Mouse (Mus musculus) gastrocnemius, postnatal 36 days (tissue): Measurements from ENCODE around the gene Aebp1. TPM values are rescaled to one million over a fixed set of nuclear protein-coding genes. Genes with fewer than 3 reads are reported as not detected.

Experiments
- DNase-seq, 2 experiments: peaks; one replicate each; pipeline ENCODE4 v3.0.0; 2022
- intact Hi-C: fragments of 180-260 bp; cut with DNase I; formaldehyde crosslinking; loops from one replicate; pipeline ENCODE4 v1.15.1; 2025
- total RNA-seq, 2 experiments: library from RNA; stranded (reverse); gene quantifications; 2 replicates each; pipeline ENCODE4 v1.2.3; 2021

Gene Aebp1
- total RNA-seq, 2 experiments from 2014 or later: 28.2 to 55.2 TPM

DNA sequence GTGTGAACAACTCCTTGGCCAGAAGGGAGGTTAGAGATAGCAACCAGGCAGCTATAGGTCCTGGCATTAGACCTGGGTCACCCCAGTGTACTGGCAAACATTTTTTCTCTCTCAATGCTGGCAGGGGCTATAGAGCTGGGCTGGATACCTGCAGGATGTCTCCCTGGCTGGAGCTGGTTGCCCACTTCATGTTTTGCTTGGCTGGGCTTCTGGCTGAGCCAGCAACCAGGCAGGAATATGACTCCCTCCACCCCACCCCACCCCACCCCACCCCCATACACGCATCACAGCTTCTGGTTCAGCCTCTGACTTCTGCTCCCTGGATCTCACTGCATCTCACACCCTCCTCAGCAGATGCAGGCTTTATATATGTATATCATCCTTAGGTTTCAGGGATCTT is 9.4 kb upstream of the Aebp1 start:
- intact Hi-C loops: no loop called here

DNA sequence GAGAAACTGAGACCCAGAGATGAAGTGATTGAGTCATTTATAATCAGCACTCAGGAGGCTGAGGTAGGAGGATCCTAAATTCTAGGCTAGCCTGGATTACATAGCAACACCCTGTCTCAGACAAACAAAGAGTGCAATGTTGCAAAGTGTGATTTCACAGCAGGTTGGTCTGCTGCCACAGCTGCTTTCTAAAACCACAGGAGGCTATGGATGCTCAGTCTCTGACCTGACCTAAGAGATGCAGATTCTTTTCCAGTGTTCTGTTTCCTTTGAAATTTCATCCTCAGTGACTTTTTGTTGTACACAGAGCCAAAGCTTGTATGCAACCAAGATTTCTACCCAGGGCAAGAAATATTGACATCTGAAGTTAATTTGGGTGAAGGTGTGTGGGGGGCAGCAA is 6.3 kb upstream of the Aebp1 start:
- no peak for DNase-seq
- intact Hi-C loops: no loop called here

More for the DNA sequence above, 9.4 kb upstream of the Aebp1 start:
- DNase-seq: peak in 1 of 2 experiments; percentile 41

DNA sequence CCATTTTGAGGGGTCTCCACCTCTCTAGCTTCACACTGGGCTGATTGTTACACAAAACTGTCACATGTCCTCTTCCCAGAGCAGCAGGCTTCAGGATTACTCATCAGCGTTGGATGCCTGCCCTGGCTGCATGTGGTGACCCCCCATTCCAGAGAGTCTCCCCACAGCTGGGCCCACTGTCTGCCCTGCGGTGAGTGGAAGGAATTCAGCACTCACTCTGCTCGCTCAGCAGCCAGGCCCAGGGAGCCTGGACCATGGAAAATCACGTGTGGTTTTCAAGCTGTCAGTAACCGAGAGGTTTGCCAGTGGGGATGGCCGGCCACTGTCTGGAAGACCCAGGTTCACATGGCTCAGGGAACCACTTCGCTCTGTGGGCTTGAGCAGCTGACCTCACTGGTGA is 5.8 kb upstream of the Aebp1 start:
- DNase-seq: peak; percentile 63 to 68
- intact Hi-C loops: no loop called here

DNA sequence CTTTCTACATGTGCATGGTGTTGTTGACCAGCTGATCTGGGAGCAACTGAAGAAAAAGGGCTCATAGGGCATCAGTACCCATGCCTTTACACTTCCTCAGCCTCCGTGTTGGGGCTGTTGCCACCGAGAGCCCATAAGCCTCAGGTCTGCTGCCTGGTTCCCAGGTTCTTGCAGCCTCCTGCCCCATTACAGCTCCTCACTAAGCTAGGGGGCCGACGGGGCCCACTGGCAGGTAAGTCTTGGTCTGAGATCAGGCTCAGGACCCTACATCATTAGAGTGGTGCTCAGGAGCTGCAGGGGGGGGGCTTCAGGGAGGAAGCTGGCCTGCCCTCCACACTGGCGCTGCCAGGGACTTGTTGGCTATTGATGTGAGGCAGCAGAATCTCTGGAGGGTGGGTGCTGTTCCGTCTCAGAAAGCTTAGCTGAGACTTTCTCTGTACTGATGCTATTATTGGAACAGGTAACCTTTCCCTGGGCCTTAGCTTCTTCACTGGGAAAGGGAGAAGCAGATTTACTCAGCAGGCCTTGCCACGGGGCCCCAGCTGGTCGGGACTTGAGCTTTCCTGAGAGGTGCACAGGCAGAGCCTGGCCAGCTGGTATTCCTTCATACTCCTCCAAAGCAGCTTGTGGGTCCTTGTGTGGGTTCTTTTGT is 5.1 kb upstream of the Aebp1 start:
- no peak for DNase-seq
- intact Hi-C loops: no loop called here

DNA sequence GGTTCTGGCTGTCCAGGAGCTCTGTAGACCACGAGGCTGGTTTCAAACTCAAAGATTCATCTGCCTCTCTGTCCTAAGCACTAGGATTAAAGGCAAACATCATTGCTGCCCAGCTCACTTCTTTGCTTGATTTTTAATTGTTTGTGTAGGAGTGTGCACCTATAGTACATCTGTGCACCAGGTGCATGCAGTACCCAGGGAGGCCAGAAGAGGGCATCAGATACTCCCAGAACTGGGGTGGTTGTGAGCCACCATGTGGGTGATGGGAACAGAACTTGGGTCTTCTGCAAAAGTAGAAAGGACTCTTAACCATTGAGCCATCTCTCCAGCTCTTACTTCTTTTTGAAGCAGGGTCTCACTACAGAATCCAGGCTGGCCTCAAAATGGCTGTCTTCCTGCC is 3.0 kb upstream of the Aebp1 start:
- DNase-seq: no peak
- intact Hi-C loops: no loop called here

DNA sequence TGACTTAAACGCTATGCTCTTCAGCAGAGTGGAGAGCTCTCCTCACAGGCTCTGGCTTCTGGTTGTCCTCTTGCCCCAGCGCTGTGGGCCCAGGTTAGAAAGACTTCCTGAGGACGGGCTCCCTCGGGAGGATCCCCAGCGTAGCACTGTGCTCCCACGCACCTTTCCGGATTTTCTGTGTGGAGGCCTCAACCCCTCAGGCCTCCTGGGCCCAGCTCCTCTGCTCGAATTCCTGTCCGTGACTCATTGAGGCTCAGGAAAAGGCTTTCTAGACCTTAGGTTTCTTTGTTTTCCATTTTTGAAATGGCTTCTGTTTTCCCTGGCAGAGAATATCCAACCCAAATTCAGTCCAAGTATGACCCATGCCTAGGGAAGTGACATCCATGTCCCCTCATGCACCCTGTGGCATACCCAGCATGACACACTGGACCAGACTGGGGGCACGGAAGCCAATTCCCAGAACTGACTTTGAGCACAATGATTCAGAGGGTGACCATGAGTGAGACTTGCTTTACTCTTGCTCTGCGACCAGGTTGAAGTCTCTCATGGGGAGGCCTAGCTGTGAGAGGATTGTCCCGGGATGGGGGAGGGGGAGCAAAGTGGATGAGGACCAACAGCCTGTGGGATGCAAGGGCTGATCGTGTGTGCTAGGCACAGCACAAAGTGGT is 1.7 kb upstream of the Aebp1 start:
- intact Hi-C loops: no loop called here
- DNase-seq: no peak

DNA sequence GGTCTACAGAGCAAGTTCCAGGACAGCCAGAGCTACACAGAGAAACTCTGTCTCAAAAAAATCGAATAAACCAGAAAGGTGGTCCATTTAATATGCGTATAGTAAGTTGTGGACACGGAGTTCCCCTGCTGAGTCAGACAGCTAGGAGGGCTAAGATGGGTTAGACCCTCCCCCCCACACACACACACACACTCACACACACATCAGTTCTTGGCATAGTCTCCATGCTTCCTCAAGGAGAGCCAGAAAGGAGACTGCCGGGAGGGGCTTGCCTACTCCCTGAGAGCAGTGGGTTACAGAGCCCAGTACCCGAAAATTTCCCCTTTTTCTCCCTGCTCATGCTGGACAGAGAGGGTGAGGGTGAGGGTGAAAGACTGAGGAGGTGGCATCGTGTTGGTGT is 1.1 kb upstream of the Aebp1 start:
- intact Hi-C loops: no loop called here
- DNase-seq: no peak

DNA sequence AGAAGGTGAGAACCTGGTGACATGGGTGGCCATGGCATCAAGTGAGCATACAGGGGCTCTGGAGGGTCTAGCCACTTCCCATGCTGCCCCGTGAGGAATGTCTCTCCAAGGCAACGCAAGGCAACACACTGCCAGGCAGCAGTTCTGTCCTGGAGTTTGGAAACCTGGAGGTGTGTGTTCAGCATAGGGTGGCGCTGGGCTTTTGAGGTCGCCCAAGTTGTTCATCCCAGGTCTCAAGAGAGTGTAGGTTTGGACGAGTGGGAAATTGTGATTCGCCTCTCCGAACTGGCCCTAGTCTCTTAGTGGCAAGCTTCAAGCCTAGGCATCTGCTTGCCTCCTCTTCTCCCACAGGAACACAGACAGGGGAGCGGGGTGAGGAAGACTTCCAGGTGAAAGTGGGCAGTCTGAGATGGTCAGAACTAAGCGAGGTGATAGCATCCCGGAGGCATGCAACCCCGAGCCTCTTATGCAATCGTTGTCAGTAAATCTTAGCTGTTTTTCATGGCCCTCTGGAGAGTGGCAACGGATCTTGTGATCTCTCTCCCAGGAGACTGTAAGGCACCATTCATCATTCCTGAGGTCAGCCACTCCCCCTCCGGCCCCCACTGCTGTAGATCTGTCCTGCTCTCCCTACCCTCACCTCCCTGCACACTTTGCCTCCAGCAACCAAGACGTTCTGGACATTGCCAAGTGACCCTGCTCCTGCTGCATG is 803 bp downstream of the Aebp1 start:
- DNase-seq: peak in 1 of 2 experiments; percentile 37
- intact Hi-C loops: no loop called here

DNA sequence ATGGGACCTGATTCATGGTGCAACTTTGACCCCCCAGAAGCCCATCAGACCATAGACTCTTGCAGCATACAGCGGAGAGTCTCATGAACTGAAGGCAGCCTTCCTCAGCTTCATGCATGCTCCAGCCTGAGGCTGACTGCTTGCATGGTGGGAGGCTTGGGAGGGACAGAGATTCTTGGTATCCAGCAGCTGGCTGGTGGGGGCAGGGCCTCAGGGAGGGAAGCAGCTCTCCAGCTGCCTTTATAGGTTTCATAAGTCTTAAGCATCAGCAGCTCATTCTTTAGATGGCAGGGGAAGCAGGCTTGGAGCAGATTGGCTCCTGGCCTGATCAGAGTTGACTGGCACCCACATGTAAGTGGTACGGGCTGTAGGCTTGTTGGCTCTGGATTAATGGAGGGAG is 5.4 kb downstream of the Aebp1 start:
- intact Hi-C loops: no loop called here
- DNase-seq: no peak

DNA sequence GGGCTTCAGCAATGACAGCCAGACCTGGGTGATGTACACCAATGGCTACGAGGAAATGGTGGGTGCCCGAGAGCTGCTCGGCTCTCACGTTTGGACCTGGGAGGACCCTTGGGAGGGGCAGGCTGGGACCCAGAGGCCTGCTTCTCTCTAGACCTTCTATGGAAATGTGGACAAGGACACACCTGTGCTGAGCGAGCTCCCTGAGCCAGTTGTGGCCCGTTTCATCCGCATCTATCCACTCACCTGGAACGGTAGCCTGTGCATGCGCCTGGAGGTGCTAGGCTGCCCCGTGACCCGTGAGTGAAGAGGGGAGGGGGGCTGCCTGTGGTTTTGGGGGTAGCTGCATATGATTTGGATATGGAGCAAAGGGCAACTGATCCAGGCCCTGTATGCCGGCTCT is 6.6 kb downstream of the Aebp1 start:
- intact Hi-C loops: no loop called here
- no peak for DNase-seq

DNA sequence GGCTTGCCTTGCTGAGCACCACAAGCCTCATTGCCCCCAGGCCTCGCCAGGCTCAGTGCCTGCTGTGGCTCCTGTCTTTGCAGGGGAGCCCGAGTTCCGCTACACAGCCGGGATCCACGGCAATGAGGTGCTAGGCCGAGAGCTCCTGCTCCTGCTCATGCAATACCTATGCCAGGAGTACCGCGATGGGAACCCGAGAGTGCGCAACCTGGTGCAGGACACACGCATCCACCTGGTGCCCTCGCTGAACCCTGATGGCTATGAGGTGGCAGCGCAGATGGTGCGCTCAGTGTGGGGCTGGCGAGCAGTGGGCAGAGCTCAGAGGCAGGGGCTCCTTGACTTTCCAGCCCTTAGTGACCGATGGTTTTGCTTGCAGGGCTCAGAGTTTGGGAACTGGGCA is 7.6 kb downstream of the Aebp1 start:
- no peak for DNase-seq
- intact Hi-C loops: no loop called here

DNA sequence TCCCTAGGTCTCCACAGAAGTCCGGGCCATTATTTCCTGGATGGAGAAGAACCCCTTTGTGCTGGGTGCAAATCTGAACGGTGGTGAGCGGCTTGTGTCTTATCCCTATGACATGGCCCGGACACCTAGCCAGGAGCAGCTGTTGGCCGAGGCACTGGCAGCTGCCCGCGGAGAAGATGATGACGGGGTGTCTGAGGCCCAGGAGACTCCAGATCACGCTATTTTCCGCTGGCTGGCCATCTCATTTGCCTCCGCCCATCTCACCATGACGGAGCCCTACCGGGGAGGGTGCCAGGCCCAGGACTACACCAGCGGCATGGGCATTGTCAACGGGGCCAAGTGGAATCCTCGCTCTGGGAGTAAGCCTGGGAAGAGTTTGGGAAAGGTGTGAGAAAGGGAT is 8.3 kb downstream of the Aebp1 start:
- peak in 1 of 2 experiments; percentile 43 for DNase-seq
- intact Hi-C loops: no loop called here

DNA sequence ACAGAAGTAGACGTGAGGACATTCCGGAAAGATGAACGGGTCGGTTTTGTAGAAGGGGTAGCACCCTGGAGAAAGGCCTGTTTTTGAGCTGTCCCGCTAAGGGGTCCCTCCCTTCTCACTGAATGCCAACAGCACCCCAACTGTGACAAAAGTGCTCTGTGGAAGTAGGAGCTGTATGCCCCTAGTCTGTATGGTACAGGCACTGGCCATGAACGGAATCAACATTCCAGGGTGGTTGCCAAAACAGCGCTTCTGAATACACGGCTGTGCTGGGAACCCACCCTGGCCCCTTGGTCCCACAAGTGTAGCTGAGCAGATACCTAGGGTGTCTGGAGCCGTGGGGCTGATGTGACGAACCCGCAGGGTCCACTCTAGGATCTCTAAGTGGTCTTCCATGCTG is 11.0 kb downstream of the Aebp1 start:
- DNase-seq: no peak

DNA sequence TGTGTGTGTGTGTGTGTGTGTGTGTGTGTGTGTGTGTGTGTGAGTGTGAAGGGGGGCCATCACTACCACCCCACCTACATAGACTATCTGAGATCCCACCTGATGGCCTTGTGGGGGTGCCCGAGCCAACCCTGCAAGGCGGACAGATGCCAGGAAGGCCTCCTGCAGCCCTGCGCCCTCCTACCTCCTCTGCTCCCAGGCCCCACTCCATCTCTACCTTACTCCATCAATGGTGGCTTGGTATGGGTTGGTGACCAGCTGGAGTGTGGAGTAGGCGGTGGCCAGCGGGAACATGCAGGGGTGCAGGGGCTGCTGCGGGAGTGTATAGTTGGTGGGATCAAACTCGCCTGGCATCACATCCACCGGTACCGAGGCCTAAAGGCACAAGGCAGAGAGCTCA is 11.4 kb downstream of the Aebp1 start:
- intact Hi-C loops: no loop called here
- no peak for DNase-seq

More for the DNA sequence above, 11.0 kb downstream of the Aebp1 start:
- intact Hi-C loops: no loop called here

DNA sequence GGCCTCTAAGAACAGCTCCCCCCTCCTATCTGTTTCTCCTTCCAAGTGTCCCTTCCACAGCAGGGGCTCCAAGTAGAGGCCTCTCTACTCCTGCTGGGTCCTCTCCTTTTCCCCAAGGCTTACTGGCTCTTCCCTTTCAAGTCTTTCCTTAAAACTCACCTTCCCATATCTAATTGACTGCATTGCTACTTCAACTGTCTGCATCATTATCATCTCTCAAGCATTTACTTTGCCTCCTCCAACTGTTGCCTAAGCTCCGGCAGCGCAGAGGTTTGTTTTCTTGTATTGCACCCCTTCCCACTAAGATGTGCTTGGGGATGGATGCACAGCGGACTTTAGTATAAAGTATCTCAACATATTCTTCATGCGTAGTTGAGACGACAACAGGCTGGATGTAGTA is 15.7 kb downstream of the Aebp1 start:
- intact Hi-C loops: loop anchor here (5.0 kb wide), 1 partner anchor 40 kb away; the partner anchor contains the start of gene Polm
- DNase-seq: no peak

DNA sequence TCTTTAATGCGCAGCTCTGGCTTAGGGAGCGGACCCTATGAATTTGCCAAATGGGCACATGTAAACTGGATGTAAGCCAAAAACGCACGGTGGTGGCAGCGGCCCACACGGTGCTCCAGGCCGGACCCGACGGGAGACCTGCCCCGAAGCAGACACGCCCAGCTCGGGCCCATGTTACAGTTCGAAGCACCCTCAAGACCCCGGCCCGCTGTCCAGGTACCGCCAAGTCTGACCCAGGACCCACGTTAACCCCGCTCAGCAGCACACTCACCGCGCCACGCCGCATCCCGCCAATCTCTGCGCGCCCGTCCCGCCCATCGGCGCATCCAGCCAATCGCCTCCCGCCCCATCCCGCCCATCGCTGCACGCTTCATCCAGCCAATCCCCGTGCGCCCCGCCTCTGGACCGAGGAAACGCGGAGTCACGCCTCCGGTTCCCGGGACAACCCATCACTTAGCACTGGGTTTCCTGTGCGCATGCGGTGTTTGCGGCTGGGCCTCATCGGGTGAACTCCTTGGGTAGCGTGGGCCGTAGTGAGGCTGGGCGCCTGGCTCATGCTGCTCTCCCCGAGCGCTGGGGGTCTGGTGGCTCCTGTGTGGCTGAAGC is 16.3 kb downstream of the Aebp1 start, which contains the start of gene Pold2:
Pold2 (minus strand) TSS at position 372 of the 606 bp plus-strand sequence.
- intact Hi-C loops: loop anchor here (5.0 kb wide), 1 partner anchor 41 kb away; the partner anchor contains the start of gene Polm
- DNase-seq: peak; percentile 93 to 98

DNA sequence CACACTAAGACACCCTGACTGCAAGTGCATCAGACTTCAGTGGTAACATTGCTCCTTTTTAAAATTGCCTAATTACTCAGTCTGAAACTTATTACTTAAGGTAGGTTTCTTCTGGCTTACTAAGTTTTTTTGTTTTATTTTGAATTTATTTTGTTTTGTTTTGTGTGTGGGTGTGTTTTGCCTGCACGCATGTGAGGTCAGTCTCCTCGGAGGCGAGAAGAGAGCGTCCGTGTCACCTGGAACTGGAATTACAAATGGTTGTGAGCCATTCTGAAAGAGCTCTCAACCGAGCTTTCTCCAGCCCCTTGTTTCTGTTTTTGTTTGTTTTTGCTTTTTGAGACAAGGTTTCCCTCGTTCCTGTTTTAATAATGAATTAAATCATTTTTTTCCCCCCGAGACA is 16.9 kb downstream of the Aebp1 start:
- intact Hi-C loops: loop anchor here (5.0 kb wide), 1 partner anchor 41 kb away; the partner anchor contains the start of gene Polm
- DNase-seq: no peak

DNA sequence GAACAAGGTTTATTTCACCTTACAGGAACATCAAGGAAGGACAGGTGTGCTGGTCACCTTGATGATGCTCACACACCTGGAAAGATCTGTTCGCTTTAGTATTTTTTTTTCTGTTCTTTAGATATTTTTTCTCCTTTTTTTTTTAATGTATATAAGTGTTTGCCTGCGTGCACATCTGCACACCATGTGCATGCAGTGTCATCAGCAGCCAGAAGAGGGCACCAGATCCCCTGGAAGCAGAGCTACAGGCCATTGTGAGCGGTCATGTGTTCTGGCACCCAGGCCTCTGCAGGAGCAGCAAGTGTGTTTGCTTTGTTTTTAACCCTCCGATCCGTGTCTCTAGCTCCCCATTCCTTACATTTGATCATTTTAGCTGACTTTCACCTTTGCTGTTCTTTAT is 18.2 kb downstream of the Aebp1 start:
- DNase-seq: no peak

DNA sequence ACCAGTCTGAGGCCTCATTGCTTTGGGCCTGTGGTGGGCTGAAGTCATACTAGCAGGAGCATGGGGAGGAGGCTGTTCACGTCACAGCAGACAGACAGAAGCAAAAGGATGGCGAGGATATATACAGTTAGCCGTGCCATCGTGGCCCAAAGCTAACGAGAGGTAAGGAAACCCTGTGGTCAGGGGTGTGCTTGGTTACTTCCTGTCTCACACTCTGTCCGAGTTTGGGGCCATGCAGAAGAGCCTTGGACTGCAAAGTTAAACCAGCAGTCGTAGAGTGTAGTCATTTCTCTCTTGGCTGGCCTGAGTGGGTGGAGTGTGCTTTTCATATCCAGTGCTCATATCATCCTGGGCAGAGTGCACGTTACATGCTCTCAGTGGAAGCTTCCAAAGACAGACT is 20.8 kb downstream of the Aebp1 start:
- no peak for DNase-seq
- intact Hi-C loops: loop anchor here (10.0 kb wide), 1 partner anchor 168 kb away; the partner anchor contains the start of gene Mrps24

More for the DNA sequence above, 18.2 kb downstream of the Aebp1 start:
- intact Hi-C loops: loop anchor here (5.0 to 10.0 kb wide), 2 partner anchors 43 to 165 kb away; partner anchors contain the start of genes Mrps24 and Polm

DNA sequence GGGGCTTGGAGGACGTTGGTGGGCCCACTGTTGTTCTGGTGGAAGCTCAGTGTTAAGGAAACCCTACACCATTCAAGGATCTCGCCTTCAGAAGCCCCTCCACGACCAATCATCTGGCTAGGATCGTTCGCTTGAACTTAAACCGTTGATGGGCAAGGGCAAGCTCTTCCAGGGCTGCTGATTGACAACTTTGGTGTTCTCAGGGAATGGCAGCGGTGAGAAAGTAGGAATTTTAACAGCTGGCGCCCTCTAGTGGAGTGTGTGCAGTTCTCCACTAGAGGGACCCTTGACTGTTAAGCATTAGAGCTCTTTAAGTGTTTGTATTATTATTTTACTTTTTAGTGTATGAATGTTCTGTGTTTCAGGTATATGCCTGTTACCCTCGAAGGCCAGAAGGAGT is 24.4 kb downstream of the Aebp1 start:
- peak in 1 of 2 experiments; percentile 51 for DNase-seq
- intact Hi-C loops: loop anchor here (2.0 to 10.0 kb wide), 3 partner anchors 49 to 171 kb away; partner anchors contain the start of gene Mrps24

DNA sequence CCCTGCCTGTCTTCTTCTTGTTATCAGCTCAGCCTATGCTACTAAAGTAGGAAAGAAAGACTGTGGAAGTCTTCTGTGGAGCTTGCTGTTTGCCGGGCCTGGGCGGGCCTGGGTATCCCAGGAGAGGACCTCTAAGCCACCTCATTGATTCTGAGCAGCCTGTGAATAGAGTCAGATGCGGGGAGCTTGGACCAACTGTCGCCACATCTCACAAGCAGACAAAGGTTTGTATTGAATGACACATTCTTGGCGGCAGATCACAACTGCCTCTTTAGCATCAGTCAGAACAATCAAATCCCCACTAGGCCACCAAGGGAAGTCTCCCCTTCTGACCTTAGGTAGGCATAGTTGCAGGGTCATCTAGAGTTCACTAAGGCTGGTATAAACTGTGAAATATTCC is 25.5 kb downstream of the Aebp1 start:
- no peak for DNase-seq
- intact Hi-C loops: loop anchor here (2.0 to 10.0 kb wide), 3 partner anchors 50 to 172 kb away; partner anchors contain the start of gene Mrps24
